Mouse (Mus musculus): ENCODE measurements around the gene Znrd1as. TPM values are rescaled to one million over a fixed set of nuclear protein-coding genes. Genes with fewer than 3 reads are reported as not detected.

The Znrd1as gene
- polyA plus RNA-seq, 1 experiment from 2014 or later = 8.6 TPM

GRCm38 (mm10) chr17:36923491-36923890 is 34.9 kb upstream of the Znrd1as start:
- no peaks in the 10 kb centered on the region for H3K36me3 ChIP-seq (ENCODE audit: control insufficient read depth, insufficient read depth, low read length)
- WGBS = 46% methylated on average over 4 of the region's 4 CpGs
- no peaks in the 10 kb centered on the region for H3K4me1 ChIP-seq (ENCODE audit: control insufficient read depth in 2 of 2, insufficient read depth in 2 of 2, low read length in 2 of 2)
- ATAC-seq (ENCODE audit: insufficient number of reproducible peaks, insufficient read depth, low FRiP score, low read depth) = no peak
- no peaks in the 10 kb centered on the region for H3K9me3 ChIP-seq (ENCODE audit: control insufficient read depth, low read length)
- H3K4me3 ChIP-seq (ENCODE audit: control insufficient read depth in 1 of 2, insufficient read depth in 1 of 2, low read depth in 1 of 2, low read length in 2 of 2) = no peak overlapping the region
- H3K27me3 ChIP-seq (ENCODE audit: control insufficient read depth, insufficient read depth, low read length) = no peaks in the 10 kb centered on the region
- H3K27ac ChIP-seq (replicated peaks in 1 of 2; ENCODE audit: control insufficient read depth in 1 of 2, insufficient read depth in 1 of 2, low read depth in 2 of 2, low read length in 2 of 2) = no peak overlapping the region
- H3K4me2 ChIP-seq (ENCODE audit: low read length) = no peak overlapping the region
- H3K9ac ChIP-seq (ENCODE audit: low read length) = no peak overlapping the region

GRCm38 (mm10) chr17:36927496-36928120 is 30.8 kb upstream of the Znrd1as start:
- WGBS = 26% methylated on average over 10 of the region's 10 CpGs
- ATAC-seq (ENCODE audit: insufficient number of reproducible peaks, insufficient read depth, low FRiP score, low read depth) = no peak
- H3K4me3 ChIP-seq (ENCODE audit: control insufficient read depth in 1 of 2, insufficient read depth in 1 of 2, low read depth in 1 of 2, low read length in 2 of 2) = no peak overlapping the region
- H3K9ac ChIP-seq (ENCODE audit: low read length) = no peak overlapping the region
- H3K36me3 ChIP-seq (ENCODE audit: control insufficient read depth, insufficient read depth, low read length) = no peaks in the 10 kb centered on the region
- no peaks in the 10 kb centered on the region for H3K9me3 ChIP-seq (ENCODE audit: control insufficient read depth, low read length)
- H3K27me3 ChIP-seq (ENCODE audit: control insufficient read depth, insufficient read depth, low read length) = no peaks in the 10 kb centered on the region
- H3K4me1 ChIP-seq (ENCODE audit: control insufficient read depth in 2 of 2, insufficient read depth in 2 of 2, low read length in 2 of 2) = peaks cover 0 to 4% of the 10 kb centered on the region in 2 experiments; a peak in 2 of 4 replicates
- H3K4me2 ChIP-seq (ENCODE audit: low read length) = no peak overlapping the region
- no peak overlapping the region for H3K27ac ChIP-seq (replicated peaks in 1 of 2; ENCODE audit: control insufficient read depth in 1 of 2, insufficient read depth in 1 of 2, low read depth in 2 of 2, low read length in 2 of 2)

- Histone ChIP-seq H3K4me2 (ENCODE audit: low read length) (no peak overlapping the region), H3K4me1 (ENCODE audit: control insufficient read depth in 2 of 2, insufficient read depth in 2 of 2, low read length in 2 of 2) (peaks cover 0 to 4% of the 10 kb centered on the region in 2 experiments; a peak in 2 of 4 replicates), H3K36me3 (ENCODE audit: control insufficient read depth, insufficient read depth, low read length) (no peaks in the 10 kb centered on the region), H3K9ac (ENCODE audit: low read length) (no peak overlapping the region), H3K27me3 (ENCODE audit: control insufficient read depth, insufficient read depth, low read length) (0 out of 2 replicates have a peak, but pooled peaks cover 4% of the 10 kb centered on the region), H3K9me3 (ENCODE audit: control insufficient read depth, low read length) (no peaks in the 10 kb centered on the region), H3K27ac (replicated peaks in 1 of 2; ENCODE audit: control insufficient read depth in 1 of 2, insufficient read depth in 1 of 2, low read depth in 2 of 2, low read length in 2 of 2) (0 out of 4 replicates have a peak overlapping the region, but pooled peaks of 1 of the 2 experiments have one; percentile 6), H3K4me3 (ENCODE audit: control insufficient read depth in 1 of 2, insufficient read depth in 1 of 2, low read depth in 1 of 2, low read length in 2 of 2) (no peak overlapping the region)
- WGBS = 69% methylated on average over 12 of the region's 12 CpGs
- no peak for ATAC-seq (ENCODE audit: insufficient number of reproducible peaks, insufficient read depth, low FRiP score, low read depth)
These were observed 29.0 kb upstream of the Znrd1as start for GRCm38 (mm10) chr17:36929236-36929932.

- H3K27ac ChIP-seq (replicated peaks in 1 of 2; ENCODE audit: control insufficient read depth in 1 of 2, insufficient read depth in 1 of 2, low read depth in 2 of 2, low read length in 2 of 2) = 0 out of 4 replicates have a peak overlapping the region, but pooled peaks of 1 of the 2 experiments have one; percentile 6
- no peaks in the 10 kb centered on the region for H3K9me3 ChIP-seq (ENCODE audit: control insufficient read depth, low read length)
- H3K4me1 ChIP-seq (ENCODE audit: control insufficient read depth in 2 of 2, insufficient read depth in 2 of 2, low read length in 2 of 2) = peaks cover 0 to 4% of the 10 kb centered on the region in 2 experiments; a peak in 2 of 4 replicates
- H3K27me3 ChIP-seq (ENCODE audit: control insufficient read depth, insufficient read depth, low read length) = 0 out of 2 replicates have a peak, but pooled peaks cover 5% of the 10 kb centered on the region
- 65% methylated on average over 6 of the region's 6 CpGs for WGBS
- H3K9ac ChIP-seq (ENCODE audit: low read length) = no peak overlapping the region
- H3K36me3 ChIP-seq (ENCODE audit: control insufficient read depth, insufficient read depth, low read length) = no peaks in the 10 kb centered on the region
- ATAC-seq (ENCODE audit: insufficient number of reproducible peaks, insufficient read depth, low FRiP score, low read depth) = no peak
- H3K4me3 ChIP-seq (ENCODE audit: control insufficient read depth in 1 of 2, insufficient read depth in 1 of 2, low read depth in 1 of 2, low read length in 2 of 2) = no peak overlapping the region
- H3K4me2 ChIP-seq (ENCODE audit: low read length) = no peak overlapping the region
These were observed 28.2 kb upstream of the Znrd1as start for GRCm38 (mm10) chr17:36930233-36930632.

- 0 out of 2 replicates have a peak, but pooled peaks cover 5% of the 10 kb centered on the region for H3K27me3 ChIP-seq (ENCODE audit: control insufficient read depth, insufficient read depth, low read length)
- peaks cover 0 to 4% of the 10 kb centered on the region in 2 experiments; a peak in 2 of 4 replicates for H3K4me1 ChIP-seq (ENCODE audit: control insufficient read depth in 2 of 2, insufficient read depth in 2 of 2, low read length in 2 of 2)
- H3K9me3 ChIP-seq (ENCODE audit: control insufficient read depth, low read length) = no peaks in the 10 kb centered on the region
- no peak overlapping the region for H3K4me3 ChIP-seq (ENCODE audit: control insufficient read depth in 1 of 2, insufficient read depth in 1 of 2, low read depth in 1 of 2, low read length in 2 of 2)
- no peak overlapping the region for H3K9ac ChIP-seq (ENCODE audit: low read length)
- no peak overlapping the region for H3K27ac ChIP-seq (replicated peaks in 1 of 2; ENCODE audit: control insufficient read depth in 1 of 2, insufficient read depth in 1 of 2, low read depth in 2 of 2, low read length in 2 of 2)
- H3K36me3 ChIP-seq (ENCODE audit: control insufficient read depth, insufficient read depth, low read length) = no peaks in the 10 kb centered on the region
- H3K4me2 ChIP-seq (ENCODE audit: low read length) = no peak overlapping the region
- 64% methylated on average over 4 of the region's 4 CpGs for WGBS
- no peak for ATAC-seq (ENCODE audit: insufficient number of reproducible peaks, insufficient read depth, low FRiP score, low read depth)
These were observed 27.3 kb upstream of the Znrd1as start for GRCm38 (mm10) chr17:36931130-36931529.

GRCm38 (mm10) chr17:36931806-36932205 is 26.6 kb upstream of the Znrd1as start:
- Histone ChIP-seq H3K4me3 (ENCODE audit: control insufficient read depth in 1 of 2, insufficient read depth in 1 of 2, low read depth in 1 of 2, low read length in 2 of 2) (no peak overlapping the region), H3K9ac (ENCODE audit: low read length) (no peak overlapping the region), H3K9me3 (ENCODE audit: control insufficient read depth, low read length) (no peaks in the 10 kb centered on the region), H3K4me2 (ENCODE audit: low read length) (no peak overlapping the region), H3K4me1 (ENCODE audit: control insufficient read depth in 2 of 2, insufficient read depth in 2 of 2, low read length in 2 of 2) (peaks cover 0 to 4% of the 10 kb centered on the region in 2 experiments; a peak in 2 of 4 replicates), H3K36me3 (ENCODE audit: control insufficient read depth, insufficient read depth, low read length) (no peaks in the 10 kb centered on the region), H3K27ac (replicated peaks in 1 of 2; ENCODE audit: control insufficient read depth in 1 of 2, insufficient read depth in 1 of 2, low read depth in 2 of 2, low read length in 2 of 2) (no peak overlapping the region), H3K27me3 (ENCODE audit: control insufficient read depth, insufficient read depth, low read length) (0 out of 2 replicates have a peak, but pooled peaks cover 5% of the 10 kb centered on the region)
- 18% methylated on average over 2 of the region's 2 CpGs for WGBS
- no peak for ATAC-seq (ENCODE audit: insufficient number of reproducible peaks, insufficient read depth, low FRiP score, low read depth)

GRCm38 (mm10) chr17:36938056-36938455 is 20.3 kb upstream of the Znrd1as start:
- Histone ChIP-seq H3K4me2 (ENCODE audit: low read length) (no peak overlapping the region), H3K4me1 (ENCODE audit: control insufficient read depth in 2 of 2, insufficient read depth in 2 of 2, low read length in 2 of 2) (peaks cover 3 to 4% of the 10 kb centered on the region in 2 experiments; a peak in 3 of 4 replicates), H3K27ac (replicated peaks in 1 of 2; ENCODE audit: control insufficient read depth in 1 of 2, insufficient read depth in 1 of 2, low read depth in 2 of 2, low read length in 2 of 2) (no peak overlapping the region), H3K9me3 (ENCODE audit: control insufficient read depth, low read length) (no peaks in the 10 kb centered on the region), H3K27me3 (ENCODE audit: control insufficient read depth, insufficient read depth, low read length) (peaks cover 30% of the 10 kb centered on the region), H3K4me3 (ENCODE audit: control insufficient read depth in 1 of 2, insufficient read depth in 1 of 2, low read depth in 1 of 2, low read length in 2 of 2) (no peak overlapping the region), H3K36me3 (ENCODE audit: control insufficient read depth, insufficient read depth, low read length) (no peaks in the 10 kb centered on the region), H3K9ac (ENCODE audit: low read length) (no peak overlapping the region)
- 70% methylated on average over 2 of the region's 2 CpGs for WGBS
- ATAC-seq (ENCODE audit: insufficient number of reproducible peaks, insufficient read depth, low FRiP score, low read depth) = no peak

Data from heart, embryonic 14.5 days (tissue).